Mouse (Mus musculus) kidney, adult 18-20 months (tissue): ENCODE data around the gene Mrpl12.

Experiments used
- DNase-seq: peaks from one replicate; pipeline ENCODE4 v3.0.0; 2021

The Mrpl12 gene

GRCm38 (mm10) chr11:120483448-120483934 lies 922 bp upstream of the Mrpl12 start:
- no peak for DNase-seq

GRCm38 (mm10) chr11:120485251-120485650 lies 838 bp downstream of the Mrpl12 start:
- DNase-seq: peak; percentile 70

- no peak for DNase-seq
Measured at GRCm38 (mm10) chr11:120488516-120488915, 4.1 kb downstream of the Mrpl12 start.

- peak; percentile 83 for DNase-seq
Measured at GRCm38 (mm10) chr11:120489054-120489761, 4.8 kb downstream of the Mrpl12 start.

DNA sequence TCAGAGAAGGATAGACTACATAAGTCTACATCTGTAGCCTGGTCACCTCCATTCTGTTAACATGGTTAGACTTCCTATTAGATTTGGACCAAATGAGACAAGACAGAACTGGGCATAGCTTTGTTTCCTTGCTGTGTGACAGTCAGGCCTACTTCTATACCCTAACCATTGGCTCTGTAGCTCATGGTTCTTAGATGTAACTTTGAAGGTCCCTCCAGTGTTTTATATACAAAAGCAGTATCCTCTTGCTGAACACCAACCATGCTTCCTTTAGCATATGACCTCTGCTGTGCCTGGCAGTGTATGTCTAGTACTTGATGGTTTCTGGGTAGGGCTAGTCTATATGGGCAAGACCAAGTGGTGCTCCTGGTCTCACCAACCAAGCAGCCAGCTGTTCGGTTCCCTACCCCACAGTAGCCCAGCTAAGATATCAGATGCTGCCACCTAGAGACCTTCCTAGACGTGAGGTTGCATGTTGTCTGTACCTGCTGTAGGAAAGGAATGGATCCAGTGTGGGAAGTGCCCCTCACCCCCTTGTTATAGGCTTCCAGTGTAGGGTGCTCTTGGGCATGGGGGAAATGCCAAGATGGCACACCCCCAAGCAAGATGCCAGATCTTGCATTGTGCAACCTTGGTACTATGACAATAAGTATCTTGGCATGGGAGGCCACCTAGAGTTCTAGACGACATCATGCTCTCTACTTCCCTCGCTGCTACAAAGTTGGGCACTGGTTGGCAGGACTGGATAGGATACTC lies 6.1 kb downstream of the Mrpl12 start:
- DNase-seq: no peak

DNA sequence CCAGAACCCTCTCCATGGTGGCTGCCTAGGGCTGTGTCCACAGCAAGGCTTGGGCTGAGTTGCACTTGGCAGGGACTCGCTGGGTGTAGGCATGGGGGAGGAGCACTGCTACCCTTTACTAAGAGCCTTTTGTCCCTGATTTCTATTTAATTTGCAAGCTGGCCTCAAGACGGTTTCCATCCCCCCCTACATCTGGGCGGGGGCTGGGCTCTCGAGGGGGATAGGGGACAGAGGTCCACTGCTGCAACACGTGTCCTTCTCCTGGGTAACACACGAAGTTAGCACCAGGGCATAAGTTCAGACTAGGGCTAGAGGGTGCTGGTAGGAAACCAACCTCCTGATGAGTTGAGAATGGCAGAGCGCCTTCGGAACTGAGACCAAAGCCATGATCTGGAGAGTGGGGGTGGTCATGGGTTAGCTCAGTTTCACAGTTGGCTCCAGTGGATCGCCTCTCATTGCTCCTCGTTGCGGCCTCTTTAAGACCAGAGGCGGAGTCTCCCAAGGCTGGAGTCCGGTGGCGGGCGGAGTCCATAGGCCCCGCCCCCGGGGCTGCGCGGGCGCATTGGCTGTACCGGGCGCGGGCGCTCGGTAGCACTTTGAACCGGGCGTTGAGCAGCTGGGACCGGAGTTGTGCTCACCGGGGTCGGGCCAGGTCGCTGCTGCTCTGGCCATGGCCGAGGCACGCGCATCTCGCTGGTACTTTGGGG lies 7.1 kb downstream of the Mrpl12 start, which contains the start of gene Slc25a10:
TSS of gene Slc25a10 (plus strand) at position 524 of the 707 bp plus-strand sequence.
- peak; percentile 95 for DNase-seq

GRCm38 (mm10) chr11:120492024-120492877 lies 7.8 kb downstream of the Mrpl12 start:
- peak; percentile 66 for DNase-seq

DNA sequence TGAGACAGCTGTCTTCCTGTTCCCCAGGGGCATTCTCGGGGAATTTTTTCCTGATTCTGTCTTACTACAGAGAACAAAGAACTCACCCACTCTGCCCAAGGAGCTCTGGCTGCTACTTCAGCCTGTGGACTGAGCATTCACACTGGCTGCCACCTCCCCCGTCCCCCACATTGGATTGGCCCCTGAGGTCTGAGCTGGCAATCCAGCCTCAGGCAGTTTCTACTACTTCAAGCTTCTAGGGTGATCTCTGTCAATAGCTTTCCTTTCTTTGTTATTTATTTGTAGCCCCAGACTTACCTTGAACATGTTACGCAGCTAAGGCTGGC lies 8.4 kb downstream of the Mrpl12 start:
- DNase-seq: peak; percentile 27

DNA sequence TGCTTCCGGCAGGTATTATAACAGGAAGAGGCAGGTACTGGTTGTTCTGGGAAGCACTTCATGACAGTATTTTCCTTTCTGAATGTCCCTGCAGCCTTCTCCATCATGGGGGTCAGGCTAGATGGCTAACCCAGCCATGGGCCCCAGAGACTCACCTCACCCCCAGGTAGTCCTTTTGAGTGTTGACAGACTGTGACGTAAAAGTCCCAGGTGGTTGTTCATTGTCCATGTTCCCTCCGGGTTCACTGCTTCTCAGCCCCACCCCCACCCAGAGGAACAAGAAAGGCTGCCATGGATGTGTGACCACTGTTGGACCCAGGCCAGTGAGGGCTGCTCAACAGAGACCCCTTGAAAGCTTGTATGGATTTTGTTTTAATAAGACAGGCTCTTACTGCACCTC lies 8.9 kb downstream of the Mrpl12 start:
- DNase-seq: peak; percentile 45

DNA sequence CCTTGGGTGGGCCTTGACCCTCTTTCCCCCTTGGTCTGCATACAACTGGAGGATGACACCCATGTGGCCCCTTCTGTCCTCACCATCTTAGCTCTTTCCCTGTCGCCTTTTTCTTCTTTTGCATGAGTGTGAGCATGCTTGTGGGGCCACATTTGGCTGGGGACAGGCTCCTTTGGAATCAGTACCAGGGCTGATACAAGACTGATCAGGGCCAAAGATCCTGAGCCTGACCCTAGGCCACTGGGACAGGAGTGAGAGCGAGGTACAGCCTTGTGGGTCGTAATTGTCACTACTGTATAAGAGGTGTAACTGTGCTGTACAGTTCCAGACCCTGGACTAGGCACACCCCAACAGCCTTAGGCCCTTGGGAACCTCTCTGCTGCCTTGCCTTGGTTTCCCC lies 9.5 kb downstream of the Mrpl12 start:
- DNase-seq: no peak

DNA sequence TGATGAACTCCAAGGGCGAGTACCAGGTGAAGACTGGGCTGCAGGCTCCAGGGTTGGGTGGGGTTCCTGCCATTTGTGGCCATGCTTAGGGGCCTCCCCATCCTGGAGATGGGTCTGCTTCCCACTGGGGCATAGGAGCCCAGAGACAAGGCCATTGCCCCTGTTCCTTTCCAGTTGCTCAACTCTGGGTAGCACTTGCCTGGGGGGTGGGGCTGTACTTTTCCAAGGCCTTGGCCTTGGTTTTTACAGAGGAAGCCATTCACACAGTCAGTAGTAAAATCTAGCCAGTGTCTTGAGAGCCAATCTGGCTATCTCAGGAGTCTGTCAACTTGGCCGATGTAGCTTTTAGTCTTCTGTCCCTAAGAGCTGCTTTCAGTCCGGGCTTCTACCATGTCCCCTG lies 13.0 kb downstream of the Mrpl12 start:
- no peak for DNase-seq

GRCm38 (mm10) chr11:120498226-120498625 lies 13.8 kb downstream of the Mrpl12 start:
- DNase-seq: no peak

- no peak for DNase-seq
Measured at GRCm38 (mm10) chr11:120498891-120499290, 14.5 kb downstream of the Mrpl12 start.

DNA sequence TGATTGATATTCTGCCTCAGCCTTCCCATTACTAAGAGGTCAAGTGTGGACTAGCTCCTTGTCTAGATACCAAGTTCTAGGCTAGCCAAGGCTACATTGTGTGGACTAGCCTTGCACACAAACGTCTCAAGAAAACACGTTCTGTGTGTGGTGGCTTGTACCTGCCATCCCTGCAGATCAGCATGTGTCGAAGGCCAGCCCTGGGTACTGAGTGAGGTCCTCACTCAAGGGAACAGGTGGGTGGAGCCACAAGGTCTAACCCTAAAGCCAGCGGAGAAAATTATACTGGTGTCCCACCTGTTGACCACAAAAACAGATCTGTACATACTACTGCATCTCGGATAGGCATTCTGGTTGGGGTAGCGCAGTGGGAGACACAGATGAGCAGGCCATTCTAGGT lies 15.5 kb downstream of the Mrpl12 start:
- DNase-seq: no peak

- peak; percentile 89 for DNase-seq
Measured at GRCm38 (mm10) chr11:120500357-120500756, 15.9 kb downstream of the Mrpl12 start.

DNA sequence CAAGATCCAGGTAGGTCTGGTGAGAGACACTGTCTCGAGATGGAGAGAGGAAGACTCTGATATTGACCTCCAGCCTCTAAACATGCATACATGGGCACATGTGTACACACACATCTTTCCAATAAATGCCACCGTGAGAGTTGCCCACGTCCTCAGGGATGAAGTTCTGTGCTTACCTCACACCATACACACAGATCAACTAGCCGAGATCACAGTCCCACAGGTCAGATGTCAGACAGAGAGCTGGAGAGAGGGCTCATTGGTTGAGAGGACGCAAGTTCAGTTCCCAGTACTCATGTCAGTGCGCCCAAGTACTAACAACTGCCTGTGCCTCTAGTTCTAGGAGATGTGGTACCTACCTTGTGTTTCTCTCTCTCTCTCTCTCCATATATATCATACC lies 16.6 kb downstream of the Mrpl12 start:
- DNase-seq: peak; percentile 43

- no peak for DNase-seq
Measured at GRCm38 (mm10) chr11:120501701-120502100, 17.3 kb downstream of the Mrpl12 start.

GRCm38 (mm10) chr11:120505661-120506060 lies 21.2 kb downstream of the Mrpl12 start:
- no peak for DNase-seq

- peak; percentile 54 for DNase-seq
Measured at GRCm38 (mm10) chr11:120506899-120507298, 22.5 kb downstream of the Mrpl12 start.

DNA sequence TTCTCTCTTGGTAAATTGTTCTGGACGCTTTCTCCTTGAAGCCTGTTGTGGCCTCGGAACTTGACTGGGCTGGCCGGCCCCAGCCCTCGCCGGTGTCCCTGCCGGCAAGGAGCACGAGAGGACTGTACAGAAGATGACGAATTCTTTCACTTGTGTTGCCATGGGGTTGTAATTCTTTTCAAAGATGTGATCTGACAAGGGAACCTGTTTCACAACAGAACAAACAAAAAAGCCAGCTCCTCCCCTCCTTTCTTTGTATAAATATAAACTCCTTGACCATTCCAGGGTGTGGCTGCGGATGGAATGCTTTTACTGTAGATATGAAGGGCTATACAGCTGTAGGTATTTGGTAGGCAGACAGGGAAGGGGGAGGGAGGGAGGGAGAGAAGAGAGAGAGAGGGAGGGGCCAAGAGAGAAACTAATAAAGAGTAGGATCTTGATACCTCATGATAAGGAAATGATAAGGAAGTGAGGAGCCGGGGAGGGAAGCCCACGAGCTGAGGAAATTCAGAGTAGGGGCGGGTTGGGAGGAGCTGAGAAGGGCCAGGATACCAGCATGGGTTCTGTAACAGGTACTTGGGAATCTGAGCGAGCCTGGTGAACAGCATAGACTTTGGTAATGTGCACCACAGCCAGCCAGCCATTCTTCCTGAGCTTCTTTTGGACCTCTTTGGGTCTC lies 23.3 kb downstream of the Mrpl12 start:
- no peak for DNase-seq

DNA sequence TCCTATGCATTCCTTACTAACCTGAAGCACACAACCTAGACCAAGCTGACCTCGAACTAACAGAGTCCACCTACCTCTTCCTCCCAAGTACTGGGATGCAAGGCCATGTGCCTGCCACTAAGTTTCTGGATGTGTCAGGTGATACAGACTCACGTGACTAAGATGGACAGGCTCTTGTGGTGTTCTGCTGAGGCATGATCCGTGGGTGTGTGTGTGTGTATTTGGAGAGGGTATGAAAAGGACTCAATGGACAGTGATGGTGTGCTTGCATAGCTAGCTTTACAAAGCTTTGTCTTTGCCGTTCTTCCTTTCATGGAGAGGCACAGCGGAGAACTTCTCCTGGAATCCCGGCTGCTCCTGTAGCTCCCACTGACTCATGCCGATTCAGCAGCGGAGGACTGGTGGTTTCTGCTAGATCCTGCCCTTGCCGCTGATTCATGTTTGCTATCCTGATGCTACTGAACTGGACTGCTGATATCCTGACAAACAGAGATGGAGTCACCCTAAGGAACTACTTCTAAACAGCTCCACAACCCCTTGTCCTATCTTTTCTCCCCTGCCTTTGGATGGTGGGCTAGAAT lies 24.0 kb downstream of the Mrpl12 start:
- no peak for DNase-seq

DNA sequence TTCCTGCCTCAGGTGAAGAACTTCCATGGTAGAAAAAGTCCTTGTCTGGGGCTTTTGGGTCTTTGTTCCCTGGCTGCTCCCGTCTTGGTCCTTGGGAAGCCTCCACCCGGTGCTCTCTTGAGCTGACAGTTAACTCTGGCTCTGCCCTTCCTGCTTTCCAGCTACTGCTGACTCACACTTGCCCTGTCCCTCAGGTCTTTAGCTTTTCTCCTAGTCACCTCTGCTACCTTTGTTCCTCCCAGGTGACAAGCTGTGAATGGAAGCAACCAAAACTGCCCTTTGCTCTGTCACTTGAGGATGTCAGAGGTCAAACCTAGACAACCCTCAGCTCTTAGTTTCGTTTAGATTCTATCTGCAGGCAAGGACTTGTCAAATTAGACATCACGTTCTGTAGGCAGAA lies 25.5 kb downstream of the Mrpl12 start:
- no peak for DNase-seq
